Mouse (Mus musculus): ENCODE data around the gene Mrm2.

DNA sequence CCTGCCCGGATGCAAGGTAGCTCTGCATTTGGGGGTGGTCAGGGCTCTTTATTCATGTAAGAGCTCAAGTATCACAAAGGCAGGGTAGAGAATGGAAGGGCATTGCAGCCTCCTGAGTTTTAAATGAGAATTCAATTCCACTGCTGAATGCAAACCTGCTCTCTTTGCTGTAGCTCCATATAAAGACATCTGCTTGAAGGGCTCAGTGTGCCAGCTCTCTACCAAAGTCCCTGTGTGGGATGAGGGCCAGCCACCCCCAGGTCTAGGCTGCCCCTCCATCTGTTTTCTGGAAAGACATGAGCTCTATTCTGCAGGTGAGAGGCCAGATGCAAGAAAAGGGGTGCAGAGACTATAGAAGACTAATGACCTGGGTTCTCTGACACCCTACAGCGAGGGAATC lies 46.9 kb downstream of the Mrm2 start:
- TF ChIP-seq POLR2A (IDR thresholded peaks at IDR 0.05; ENCODE audit: insufficient read depth, low read depth, low read length): no peak
- no peak for TF ChIP-seq CTCF (IDR thresholded peaks at IDR 0.05; ENCODE audit: insufficient read depth, low read depth, low read length)
